Mouse (Mus musculus): ENCODE results near the gene Icam4.

Icam4 gene

DNA sequence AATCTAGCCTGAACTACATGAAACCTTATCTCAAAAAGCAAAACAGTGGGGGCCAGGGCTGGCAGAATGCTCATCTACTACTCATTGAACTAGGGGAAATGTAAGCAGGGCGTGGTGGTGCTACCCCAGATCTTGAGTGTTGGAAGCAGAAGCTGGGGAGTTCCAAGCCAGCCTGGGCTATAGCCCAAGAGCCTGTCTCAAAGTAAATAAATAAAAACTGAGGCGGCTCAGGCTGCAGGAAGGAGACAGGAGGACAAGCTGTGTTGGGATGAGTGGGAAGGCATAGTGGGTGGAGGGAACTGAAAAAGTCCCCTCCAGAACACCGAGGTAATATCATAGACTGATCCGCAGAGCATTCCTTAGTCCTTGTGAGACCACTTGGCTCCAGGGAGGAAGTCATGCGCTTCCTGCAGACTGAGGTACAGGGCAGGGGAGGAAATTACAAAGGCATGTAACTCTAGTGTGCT is 17.3 kb upstream of the Icam4 start:
- peak in 1 of 2 experiments; percentile 60 for DNase-seq (ENCODE audit: low spot score in 2 of 2)

DNA sequence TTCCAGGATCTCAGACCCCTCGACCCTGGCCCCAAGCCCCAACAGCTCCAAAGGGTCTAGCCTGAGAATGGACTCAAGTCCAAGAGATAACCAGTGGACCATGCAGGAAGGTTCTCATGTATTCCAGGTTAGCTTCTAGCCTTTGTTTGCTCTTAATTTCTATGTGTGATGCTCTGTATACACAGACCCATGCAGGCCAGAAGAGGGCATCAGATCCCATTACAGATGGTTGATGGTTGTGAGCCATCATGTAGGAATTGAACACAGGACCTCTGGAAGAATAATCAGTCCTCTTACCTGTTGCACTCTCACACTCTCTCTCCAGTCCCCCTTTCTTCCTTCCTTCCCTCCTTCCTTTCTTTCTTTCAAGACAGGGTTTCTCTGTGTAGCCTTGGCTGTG is 16.8 kb upstream of the Icam4 start:
- no peak for DNase-seq (ENCODE audit: low spot score in 2 of 2)

DNA sequence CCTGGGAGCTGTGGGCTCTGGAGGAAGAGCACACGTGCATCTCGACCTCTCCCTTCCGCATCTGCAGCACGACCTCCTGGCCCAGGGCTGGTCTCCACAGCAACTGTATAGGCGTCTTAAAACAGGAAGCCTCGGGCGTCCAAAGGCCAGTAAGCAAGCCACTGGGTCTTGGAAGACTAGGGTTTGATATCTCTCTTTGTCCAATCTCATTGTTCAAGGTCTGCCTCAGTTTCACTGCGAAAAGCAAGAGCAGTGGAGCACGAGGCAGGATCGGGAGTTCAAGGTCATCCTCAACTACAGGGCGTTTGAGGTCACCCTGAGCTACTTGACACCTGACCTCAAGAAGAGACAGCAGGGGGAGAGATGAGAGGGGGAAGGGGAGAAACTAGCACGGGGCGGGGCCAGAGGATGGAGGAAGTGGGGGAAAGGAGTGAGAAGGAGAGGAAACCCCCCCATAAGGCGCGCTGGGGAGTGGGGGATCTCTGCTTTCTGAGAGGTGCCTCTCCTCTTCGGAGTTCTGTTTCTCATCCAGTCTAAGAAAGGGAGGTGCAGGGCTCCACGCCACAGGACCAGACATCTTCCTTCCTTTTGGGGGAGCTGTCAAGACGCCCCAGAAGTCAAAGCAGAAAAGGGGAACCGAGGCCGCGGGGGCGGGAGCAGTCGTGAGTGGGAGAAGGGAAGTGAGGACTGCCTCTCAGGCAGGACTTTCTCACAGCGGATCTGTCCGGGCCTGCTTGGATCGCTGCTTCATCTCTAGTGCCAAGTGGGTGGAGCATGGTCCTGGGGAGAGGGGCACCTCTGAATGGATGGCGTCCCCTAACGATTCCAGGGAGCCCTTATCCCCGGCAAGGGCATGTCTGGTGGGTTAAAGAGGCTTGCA is 14.2 kb upstream of the Icam4 start:
- peak; percentile 69 to 74 for DNase-seq (ENCODE audit: low spot score in 2 of 2)

DNA sequence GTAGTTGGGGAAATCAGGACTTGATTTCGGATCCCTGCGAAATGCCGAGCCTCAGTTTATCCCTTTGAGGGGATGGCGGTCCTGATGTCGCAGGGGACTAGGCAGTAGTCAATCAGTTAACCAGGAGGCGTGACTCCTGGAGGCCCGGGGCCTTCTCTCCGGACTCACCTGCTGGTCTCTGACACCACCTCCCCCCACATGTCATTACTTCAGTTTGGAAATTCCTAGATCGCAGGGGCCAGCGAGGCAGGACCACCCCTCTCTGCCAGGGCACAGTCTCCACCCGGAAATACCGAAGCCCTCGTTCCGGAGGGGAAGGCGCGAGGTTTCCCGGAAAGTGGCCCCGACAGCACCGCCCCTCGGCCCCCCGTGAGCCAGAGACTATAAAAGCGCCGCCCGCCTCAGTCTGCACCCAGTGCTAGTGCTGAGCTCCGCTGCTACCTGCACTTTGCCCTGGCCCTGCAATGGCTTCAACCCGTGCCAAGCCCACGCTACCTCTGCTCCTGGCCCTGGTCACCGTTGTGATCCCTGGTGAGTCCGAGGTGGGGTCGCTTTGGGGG is 13.5 kb upstream of the Icam4 start, which contains the start of gene Icam1:
Gene Icam1, plus strand, starts transcription at position 415 of the 560 bp plus-strand sequence.
- DNase-seq (ENCODE audit: low spot score in 2 of 2), result peak in 1 of 2 experiments; percentile 76

DNA sequence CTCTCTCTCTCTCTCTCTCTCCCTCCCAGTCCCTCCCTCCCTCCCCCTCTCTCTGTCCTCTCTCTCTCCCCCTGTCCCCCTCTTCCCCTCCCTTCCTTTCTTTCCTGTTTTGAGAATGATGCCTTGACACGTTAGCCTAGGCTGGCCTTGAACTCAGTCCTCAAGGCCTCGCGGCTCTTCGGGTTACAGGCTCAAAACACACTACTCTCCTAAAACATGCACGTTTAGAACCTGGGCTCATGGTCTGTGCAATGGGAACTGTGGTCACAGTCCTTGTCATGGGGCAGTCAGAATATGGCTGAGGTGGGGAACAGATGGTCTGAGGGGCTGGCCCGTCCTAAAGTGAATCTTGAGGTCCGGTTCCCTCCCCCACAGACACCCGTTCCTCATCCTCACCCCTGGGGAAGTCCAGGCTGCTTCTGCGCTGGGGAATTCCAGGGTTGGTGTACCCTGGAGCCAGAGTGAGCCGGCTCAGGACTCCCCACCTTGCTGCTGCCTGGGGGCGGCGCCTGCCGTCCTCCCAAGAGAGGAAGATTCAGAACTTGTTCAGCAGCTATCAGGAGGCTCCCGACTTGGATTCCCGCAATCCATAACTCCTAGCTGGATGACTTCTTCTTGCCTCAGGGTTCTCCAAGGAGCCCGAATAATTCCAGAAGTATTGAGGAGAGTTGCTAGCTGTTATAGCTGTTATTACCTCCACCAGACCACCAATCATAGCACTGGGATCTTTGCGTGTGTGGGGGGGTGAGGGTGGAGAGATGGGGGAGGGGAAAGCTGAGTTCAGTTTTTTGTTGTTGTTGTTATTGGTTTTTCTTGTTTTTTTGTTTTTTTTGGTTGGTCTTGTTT is 12.6 kb upstream of the Icam4 start:
- no peak for DNase-seq (ENCODE audit: low spot score in 2 of 2)

DNA sequence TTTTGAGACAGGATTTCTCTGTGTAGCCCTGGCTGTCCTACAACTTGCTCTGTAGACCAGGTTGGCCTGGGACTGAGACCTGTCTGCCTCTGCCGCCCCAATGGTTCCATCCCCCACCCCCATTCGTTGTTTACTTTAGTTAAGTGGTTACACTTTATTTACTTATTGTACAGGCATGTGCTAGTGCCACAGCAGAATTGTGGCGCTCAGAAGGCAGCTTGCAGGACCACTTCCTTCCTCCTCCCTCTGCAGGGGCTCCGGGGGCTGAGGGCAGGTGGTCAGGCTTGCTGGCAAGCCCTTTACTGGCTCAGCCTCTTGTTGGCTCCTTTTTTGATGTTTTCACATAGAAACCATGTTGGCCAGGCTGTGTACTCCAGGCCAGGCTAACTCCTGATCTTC is 12.0 kb upstream of the Icam4 start:
- DNase-seq (ENCODE audit: low spot score in 2 of 2), result no peak

DNA sequence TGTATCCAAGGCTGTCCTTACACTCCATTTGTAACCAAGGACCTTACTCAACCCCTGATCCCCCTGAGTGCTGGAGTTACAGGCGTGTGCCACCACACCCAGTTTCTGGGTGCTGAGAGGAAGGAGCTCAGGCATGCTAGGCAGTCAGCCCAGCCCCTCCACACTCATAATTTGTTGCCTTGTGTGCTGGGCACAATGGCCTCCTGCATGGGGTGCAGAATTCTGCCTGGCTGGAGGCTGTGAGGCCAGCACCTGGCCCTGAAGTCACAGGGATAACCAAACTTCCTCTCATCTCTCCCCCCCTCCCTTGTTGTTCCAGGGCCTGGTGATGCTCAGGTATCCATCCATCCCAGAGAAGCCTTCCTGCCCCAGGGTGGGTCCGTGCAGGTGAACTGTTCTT is 10.6 kb upstream of the Icam4 start:
- no peak for DNase-seq (ENCODE audit: low spot score in 2 of 2)

DNA sequence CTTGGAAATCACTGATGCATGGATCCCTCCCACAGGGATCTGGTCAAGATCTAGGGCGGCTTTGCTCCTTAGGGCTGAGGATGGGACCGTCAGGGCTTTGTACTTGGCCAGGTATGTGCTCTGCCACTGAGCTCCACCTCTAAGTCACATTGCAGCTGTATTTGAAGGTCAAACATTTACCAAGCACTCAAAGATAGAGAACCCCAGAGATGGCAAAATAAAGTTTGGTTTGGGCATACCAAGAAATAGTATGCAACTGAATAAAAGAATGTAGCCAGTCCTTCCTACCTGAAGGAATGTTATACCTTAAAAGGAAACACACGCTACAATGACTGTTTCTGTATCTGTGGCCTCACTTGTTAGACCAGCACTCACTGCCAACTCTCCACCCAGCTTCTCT is 7.8 kb upstream of the Icam4 start:
- no peak for DNase-seq (ENCODE audit: low spot score in 2 of 2)

DNA sequence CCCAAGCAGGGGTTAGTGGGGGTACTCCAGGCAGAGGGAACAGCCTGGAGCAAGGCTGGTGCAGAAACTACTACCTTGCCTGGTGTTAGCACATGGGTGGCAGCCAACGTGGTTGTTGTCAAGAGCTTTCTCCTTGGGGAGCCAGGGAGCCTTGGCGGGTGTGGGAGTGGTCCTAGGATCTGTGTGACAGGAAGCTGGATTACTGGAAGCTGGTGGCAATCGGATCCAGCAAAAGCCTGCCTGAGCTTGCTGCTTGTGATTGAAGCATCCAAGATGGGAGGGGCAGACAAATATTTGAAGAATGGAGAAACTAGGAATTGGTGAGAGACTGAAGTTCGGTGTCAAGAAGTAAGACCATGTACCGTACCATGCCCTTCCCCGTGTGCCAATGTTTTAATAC is 6.9 kb upstream of the Icam4 start:
- no peak for DNase-seq (ENCODE audit: low spot score in 2 of 2)

DNA sequence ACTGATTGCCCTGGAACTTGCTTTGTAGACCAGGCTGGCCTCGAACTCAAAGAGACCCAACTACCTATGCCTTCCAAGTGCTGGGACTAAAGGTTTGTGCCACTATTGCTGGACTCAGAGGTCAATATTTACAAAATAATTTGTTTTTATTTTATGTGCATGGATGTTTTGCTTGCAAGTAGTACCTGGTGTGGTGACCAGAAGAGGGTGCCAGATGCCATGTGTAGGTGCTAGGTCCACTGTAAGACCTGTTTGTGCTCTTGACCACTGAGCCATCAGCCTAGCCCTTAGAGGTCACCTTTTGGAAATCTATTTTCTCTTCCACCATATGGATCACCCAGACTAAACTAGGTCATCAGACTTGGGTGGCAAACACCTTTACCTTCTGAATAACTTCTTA is 6.4 kb upstream of the Icam4 start:
- no peak for DNase-seq (ENCODE audit: low spot score in 2 of 2)

DNA sequence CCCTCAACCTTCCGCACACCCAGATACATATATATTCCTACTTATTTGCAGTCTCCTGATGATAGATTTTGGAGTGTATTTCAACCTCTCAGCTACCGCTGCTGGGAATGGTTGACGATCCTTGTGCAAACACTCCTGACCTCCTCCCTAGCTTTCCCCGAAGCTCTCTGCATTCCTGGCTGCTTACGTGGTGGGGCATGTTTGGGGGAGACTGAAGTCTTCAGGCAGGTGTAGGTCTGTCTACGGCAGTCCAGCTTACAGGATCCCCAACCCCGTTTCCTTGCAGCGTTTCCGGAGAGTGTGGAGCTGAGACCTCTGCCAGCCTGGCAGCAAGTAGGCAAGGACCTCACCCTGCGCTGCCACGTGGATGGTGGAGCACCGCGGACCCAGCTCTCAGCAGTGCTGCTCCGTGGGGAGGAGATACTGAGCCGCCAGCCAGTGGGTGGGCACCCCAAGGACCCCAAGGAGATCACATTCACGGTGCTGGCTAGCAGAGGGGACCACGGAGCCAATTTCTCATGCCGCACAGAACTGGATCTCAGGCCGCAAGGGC is 3.8 kb upstream of the Icam4 start:
- DNase-seq (ENCODE audit: low spot score in 2 of 2), result no peak

DNA sequence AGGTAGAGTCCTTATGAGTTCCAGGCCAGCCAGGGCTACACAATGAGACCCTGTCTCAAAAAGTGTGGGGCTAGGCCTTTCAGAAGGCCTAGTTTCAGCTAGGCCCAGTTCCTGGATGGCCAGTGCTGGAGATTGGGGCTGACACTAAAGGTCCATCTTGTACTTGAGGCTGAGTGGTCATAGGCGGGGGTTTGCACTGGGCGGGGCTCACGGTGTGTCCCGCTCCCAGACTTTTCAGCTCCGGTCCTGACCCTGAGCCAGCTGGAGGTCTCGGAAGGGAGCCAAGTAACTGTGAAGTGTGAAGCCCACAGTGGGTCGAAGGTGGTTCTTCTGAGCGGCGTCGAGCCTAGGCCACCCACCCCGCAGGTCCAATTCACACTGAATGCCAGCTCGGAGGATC is 2.3 kb upstream of the Icam4 start:
- DNase-seq (ENCODE audit: low spot score in 2 of 2), result no peak

DNA sequence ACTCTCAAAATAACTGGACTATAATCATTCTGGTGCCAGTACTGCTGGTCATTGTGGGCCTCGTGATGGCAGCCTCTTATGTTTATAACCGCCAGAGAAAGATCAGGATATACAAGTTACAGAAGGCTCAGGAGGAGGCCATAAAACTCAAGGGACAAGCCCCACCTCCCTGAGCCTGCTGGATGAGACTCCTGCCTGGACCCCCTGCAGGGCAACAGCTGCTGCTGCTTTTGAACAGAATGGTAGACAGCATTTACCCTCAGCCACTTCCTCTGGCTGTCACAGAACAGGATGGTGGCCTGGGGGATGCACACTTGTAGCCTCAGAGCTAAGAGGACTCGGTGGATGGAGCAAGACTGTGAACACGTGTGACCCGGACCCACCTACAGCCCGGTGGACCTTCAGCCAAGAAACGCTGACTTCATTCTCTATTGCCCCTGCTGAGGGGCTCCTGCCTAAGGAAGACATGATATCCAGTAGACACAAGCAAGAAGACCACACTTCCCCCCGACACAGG is 1.3 kb upstream of the Icam4 start:
- no peak for DNase-seq (ENCODE audit: low spot score in 2 of 2)

DNA sequence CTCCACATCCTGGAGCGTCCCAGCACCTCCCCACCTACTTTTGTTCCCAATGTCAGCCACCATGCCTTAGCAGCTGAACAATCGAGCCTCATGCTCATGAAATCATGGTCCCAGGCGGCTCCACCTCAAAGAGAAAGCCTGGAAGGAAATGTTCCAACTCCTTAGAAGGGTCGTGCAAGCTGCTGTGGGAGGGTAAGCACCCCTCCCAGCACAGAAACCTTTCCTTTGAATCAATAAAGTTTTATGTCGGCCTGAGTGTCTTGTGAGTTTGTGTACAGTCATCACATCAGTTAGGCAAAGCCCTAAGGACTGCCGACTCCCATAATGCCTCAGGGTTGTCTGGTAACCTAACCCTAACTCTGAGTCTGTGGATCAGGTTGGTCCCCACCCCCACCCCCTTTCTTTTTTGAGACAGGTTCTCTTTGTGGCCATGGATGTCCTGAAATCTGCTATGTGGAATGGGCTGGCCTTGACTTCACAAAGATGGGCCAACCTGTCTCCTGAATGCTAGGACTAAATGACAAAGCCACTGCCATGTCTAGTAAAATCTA is 538 bp upstream of the Icam4 start:
- no peak for DNase-seq (ENCODE audit: low spot score in 2 of 2)

DNA sequence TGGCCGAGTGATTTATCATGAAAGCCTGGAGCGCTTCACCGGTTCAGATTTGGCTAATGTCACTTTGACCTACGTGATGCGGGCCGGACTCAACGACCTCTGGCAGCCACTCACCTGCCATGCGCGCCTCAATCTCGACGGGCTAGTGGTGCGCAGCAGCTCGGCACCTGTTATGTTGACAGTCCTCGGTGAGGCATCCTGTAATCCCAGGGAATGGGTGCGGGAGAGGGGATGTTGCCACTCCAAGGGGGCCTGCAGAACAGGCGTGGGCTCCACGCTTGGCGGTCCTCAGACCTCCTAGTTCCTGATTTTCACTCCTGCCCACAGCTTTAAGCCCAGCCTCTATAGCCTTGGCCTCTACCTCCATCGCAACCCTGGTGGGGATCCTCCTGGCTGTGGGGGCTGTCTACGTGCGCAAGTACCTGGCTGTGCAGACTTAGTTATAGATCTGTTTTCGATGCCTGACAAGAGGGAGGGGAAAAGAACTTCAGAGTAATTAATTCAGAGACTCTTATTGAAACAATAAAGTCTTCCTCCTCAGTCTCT is 955 bp downstream of the Icam4 start:
- no peak for DNase-seq (ENCODE audit: low spot score in 2 of 2)

DNA sequence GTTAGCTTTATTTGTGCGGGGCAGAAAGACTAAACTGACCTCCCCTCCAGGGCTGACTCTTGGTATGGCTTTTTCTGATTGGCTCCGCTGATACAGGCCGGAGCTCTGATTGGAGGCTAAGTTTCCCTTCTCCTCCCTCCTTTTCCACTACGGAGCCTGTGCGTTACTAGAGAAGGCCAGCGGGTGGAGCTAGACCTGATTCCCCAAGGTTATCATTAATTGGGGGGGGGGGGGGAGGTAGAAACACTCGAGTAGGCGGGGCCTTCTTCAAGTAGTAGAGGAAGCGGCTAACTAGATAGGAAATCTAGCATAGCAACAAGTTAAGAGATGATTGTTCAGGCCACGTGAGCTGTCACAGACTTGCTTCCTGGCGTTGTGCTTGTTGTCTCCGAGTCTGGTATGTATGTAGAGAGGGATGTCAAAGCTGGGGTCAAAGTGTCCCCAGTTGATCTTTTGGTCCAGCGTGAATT is 1.6 kb downstream of the Icam4 start:
- DNase-seq (ENCODE audit: low spot score in 2 of 2), result peak; percentile 69 to 89

DNA sequence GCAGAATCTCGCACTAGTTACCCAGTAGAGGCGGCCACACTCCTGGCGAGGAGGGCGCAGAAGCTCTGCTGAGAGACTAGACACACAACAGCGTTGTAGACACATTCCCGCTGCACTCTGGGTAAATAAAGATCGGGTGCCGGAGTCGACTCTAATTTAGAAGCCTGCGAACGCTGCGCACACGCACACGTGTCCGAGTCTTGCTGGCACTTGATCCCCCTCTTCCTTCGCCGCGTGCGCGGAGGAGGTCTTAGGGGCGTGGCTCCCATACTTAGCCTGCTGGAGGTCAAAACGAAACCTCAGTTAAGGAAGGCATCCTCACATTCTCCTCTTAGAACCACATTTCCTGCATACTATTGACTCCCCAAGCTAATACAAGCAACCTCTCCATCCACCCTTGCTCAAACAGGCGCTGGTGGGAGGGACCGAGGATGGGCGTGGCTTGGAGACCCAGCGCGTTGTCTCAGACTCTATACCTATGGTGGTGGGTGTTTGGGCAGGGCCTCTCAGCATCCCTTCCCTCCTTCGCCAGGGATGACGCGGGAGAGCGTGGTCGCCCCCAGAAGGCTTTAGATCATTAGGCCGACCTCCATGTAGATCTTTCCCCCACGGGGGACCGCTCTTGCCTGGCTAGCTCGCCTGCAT is 2.2 kb downstream of the Icam4 start:
- peak in 1 of 2 experiments; percentile 58 for DNase-seq (ENCODE audit: low spot score in 2 of 2)

DNA sequence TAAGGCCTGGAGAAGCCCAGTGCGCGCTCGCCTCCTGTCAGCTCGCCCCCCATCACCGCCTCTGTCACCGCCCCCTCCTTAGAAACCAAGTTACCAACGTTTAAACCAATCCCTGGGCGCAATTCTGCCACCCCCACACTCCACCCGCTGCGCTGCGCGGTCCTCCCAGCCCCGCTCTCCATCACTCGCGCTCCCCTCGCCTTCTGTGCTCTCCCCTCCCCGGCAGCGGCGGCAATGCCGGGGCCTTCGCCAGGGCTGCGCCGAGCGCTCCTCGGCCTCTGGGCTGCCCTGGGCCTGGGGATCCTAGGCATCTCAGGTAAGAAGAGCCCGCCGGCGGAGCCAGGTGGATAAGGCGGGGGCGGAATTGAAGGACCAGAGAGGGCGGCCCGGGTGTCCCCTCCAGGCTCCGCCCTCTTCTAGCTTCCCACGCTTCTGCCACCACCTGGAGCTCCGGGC is 2.8 kb downstream of the Icam4 start, which contains the start of gene Icam5:
Gene Icam5, plus strand, starts transcription at position 178 of the 456 bp plus-strand sequence.
- DNase-seq (ENCODE audit: low spot score in 2 of 2), result no peak

DNA sequence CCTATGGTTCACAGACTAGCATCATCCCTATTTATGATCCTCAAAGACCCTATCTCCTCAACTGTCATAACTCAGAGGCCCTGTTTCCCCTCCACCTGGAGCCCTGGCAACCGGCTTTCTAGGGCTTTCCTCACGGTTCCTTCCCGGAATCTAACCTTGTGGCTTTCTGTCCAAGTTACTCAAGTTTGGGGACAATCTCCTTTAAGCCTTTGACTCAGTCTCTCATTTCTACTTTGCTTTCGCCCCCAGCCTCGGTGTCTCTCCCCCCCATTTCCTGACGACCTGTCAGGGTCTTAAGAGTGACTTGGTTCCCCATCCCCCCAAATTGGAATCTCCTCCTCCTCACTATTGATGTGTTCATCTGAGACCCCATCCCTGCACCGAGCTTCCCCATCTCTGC is 3.3 kb downstream of the Icam4 start:
- no peak for DNase-seq (ENCODE audit: low spot score in 2 of 2)

DNA sequence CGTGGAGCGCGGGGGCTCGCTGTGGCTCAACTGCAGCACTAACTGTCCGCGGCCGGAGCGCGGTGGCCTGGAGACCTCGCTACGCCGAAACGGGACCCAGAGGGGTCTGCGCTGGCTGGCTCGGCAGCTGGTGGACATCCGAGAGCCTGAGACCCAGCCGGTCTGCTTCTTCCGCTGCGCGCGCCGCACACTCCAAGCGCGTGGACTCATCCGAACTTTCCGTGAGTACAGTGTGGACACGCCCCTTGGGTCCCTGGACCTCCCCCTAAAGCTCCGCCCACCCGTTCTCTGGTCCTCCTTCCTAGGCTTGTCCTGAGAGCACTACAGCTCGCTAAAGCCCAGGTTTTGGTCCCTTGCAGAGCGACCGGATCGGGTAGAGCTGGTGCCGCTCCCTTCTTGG is 4.0 kb downstream of the Icam4 start:
- peak; percentile 89 to 90 for DNase-seq (ENCODE audit: low spot score in 2 of 2)

All from urinary bladder, postnatal 36 days (tissue).